Mouse (Mus musculus) MEL (cell line): ENCODE data around the gene Lsamp. TPM values are rescaled to one million over a fixed set of nuclear protein-coding genes. Genes with fewer than 3 reads are reported as not detected.

ENCODE experiments used
- DNase-seq: peaks from one replicate; pipeline ENCODE4 v3.0.0; 2011; ENCODE audit warnings: low read depth, low spot score
- H3K27ac ChIP-seq: 2 replicates; pipeline ENCODE4 v1.5.1; 2012; ENCODE audit warnings: low read depth, mild to moderate bottlenecking, control low read depth, low read length, moderate library complexity; ENCODE audit not compliant: control insufficient read depth
- H3K27me3 ChIP-seq, 2 experiments: fragments of 150-350 bp in 1 of 2; sonication (generic) in 1 of 2; 2 replicates each; pipeline ENCODE4 v1.6.1; 2012; ENCODE audit warnings: low read length in 2 of 2, mild to moderate bottlenecking in 2 of 2, improper control_type of control experiment in 1 of 2, moderate library complexity in 1 of 2; ENCODE audit not compliant: insufficient read depth in 2 of 2, control insufficient read depth in 1 of 2
- H3K36me3 ChIP-seq, 2 experiments: 2 replicates each; pipeline ENCODE4 v1.6.1; 2012 to 2014; ENCODE audit warnings: low read length in 2 of 2, improper control_type of control experiment in 1 of 2, inconsistent platforms in 1 of 2, mild to moderate bottlenecking in 1 of 2; ENCODE audit not compliant: insufficient read depth in 2 of 2, control insufficient read depth in 1 of 2
- H3K4me1 ChIP-seq, 2 experiments: fragments of 150-350 bp in 1 of 2; sonication (generic) in 1 of 2; 2 replicates each; pipeline ENCODE4 v1.6.1; 2012; ENCODE audit warnings: low read length in 2 of 2, improper control_type of control experiment in 1 of 2, mild to moderate bottlenecking in 1 of 2; ENCODE audit not compliant: insufficient read depth in 2 of 2, control insufficient read depth in 1 of 2
- H3K4me3 ChIP-seq, 2 experiments: fragments of 150-350 bp in 1 of 2; sonication (generic) in 1 of 2; 2 replicates each; pipeline ENCODE4 v1.5.1; 2012; ENCODE audit warnings: low read depth in 2 of 2, low read length in 2 of 2, mild to moderate bottlenecking in 2 of 2, moderate library complexity in 2 of 2, control low read depth in 1 of 2, improper control_type of control experiment in 1 of 2; ENCODE audit not compliant: control insufficient read depth in 1 of 2, insufficient read depth in 1 of 2
- H3K79me2 ChIP-seq: 2 replicates; pipeline ENCODE4 v1.6.1; 2012; ENCODE audit warnings: mild to moderate bottlenecking, low read length, moderate library complexity; ENCODE audit not compliant: control insufficient read depth, poor library complexity, insufficient read depth
- H3K9ac ChIP-seq: 2 replicates; pipeline ENCODE4 v1.6.1; 2012; ENCODE audit warnings: low read depth, mild to moderate bottlenecking, control low read depth, low read length, moderate library complexity; ENCODE audit not compliant: control insufficient read depth, poor library complexity, severe bottlenecking
- H3K9me3 ChIP-seq: fragments of 150-350 bp; sonication (generic); replicated peaks from 2 replicates; pipeline ENCODE4 v1.6.1; 2012; ENCODE audit warnings: mild to moderate bottlenecking, low read length, improper control_type of control experiment, moderate library complexity; ENCODE audit not compliant: insufficient read depth
- CTCF ChIP-seq, 3 experiments: IDR thresholded peaks in 2 of 3; conservative IDR thresholded peaks in 1 of 3; 2 replicates each; pipeline ENCODE4 v1.5.1; 2011 to 2012; ENCODE audit warnings: low read length in 3 of 3, low read depth in 2 of 3, mild to moderate bottlenecking in 2 of 3, improper control_type of control experiment in 1 of 3, inconsistent platforms in 1 of 3, mixed read lengths in 1 of 3, moderate library complexity in 1 of 3; ENCODE audit not compliant: control insufficient read depth in 1 of 3, insufficient read depth in 1 of 3, poor library complexity in 1 of 3, severe bottlenecking in 1 of 3
- ELF1 ChIP-seq: IDR thresholded peaks from 2 replicates; pipeline ENCODE4 v1.6.1; 2014; ENCODE audit warnings: low read depth, mild to moderate bottlenecking, inconsistent platforms, low read length, improper control_type of control experiment, moderate library complexity
- EP300 ChIP-seq, 2 experiments: IDR thresholded peaks; 2 replicates each; pipeline ENCODE4 v1.6.1; 2011; ENCODE audit warnings: improper control_type of control experiment in 2 of 2, low read length in 2 of 2, low read depth in 1 of 2, mild to moderate bottlenecking in 1 of 2
- GABPA ChIP-seq: IDR thresholded peaks from 2 replicates; pipeline ENCODE4 v1.6.1; 2012; ENCODE audit warnings: low read depth, mild to moderate bottlenecking, inconsistent platforms, low read length, improper control_type of control experiment, moderate library complexity
- GATA1 ChIP-seq: IDR thresholded peaks from 2 replicates; pipeline ENCODE4 v1.6.1; 2011; ENCODE audit warnings: low read depth, low read length, improper control_type of control experiment
- HCFC1 ChIP-seq: IDR thresholded peaks from 2 replicates; pipeline ENCODE4 v1.6.1; 2012; ENCODE audit warnings: low read depth, mild to moderate bottlenecking, inconsistent platforms, low read length, improper control_type of control experiment, moderate library complexity
- JUND ChIP-seq: IDR thresholded peaks from 2 replicates; pipeline ENCODE4 v1.6.1; 2011; ENCODE audit warnings: low read depth, mild to moderate bottlenecking, improper control_type of control experiment, low read length
- MAFK ChIP-seq: IDR thresholded peaks from 2 replicates; pipeline ENCODE4 v1.6.1; 2011; ENCODE audit warnings: low read depth, mild to moderate bottlenecking, low read length, improper control_type of control experiment, borderline replicate concordance
- MAX ChIP-seq: IDR thresholded peaks from 2 replicates; pipeline ENCODE4 v1.6.1; 2011; ENCODE audit warnings: low read length, improper control_type of control experiment
- MEF2A ChIP-seq: IDR thresholded peaks from 2 replicates; pipeline ENCODE4 v1.6.1; 2014; ENCODE audit warnings: low read depth, mild to moderate bottlenecking, inconsistent platforms, low read length, improper control_type of control experiment; ENCODE audit not compliant: poor library complexity, insufficient replicate concordance, severe bottlenecking; ENCODE audit errors: extremely low read depth
- MYB ChIP-seq: IDR thresholded peaks from 2 replicates; pipeline ENCODE4 v1.6.1; 2011; ENCODE audit warnings: mild to moderate bottlenecking, low read depth, low read length, improper control_type of control experiment
- MYC ChIP-seq: IDR thresholded peaks from 2 replicates; pipeline ENCODE4 v1.6.1; 2011; ENCODE audit warnings: low read depth, mild to moderate bottlenecking, low read length, improper control_type of control experiment, moderate library complexity
- NRF1 ChIP-seq: IDR thresholded peaks from 2 replicates; pipeline ENCODE4 v1.6.1; 2014; ENCODE audit warnings: low read depth, mild to moderate bottlenecking, inconsistent platforms, low read length, improper control_type of control experiment, moderate library complexity; ENCODE audit not compliant: poor library complexity, insufficient read depth, severe bottlenecking
- POLR2A ChIP-seq, 2 experiments: IDR thresholded peaks; 2 replicates each; pipeline ENCODE4 v1.6.1; 2011 to 2012; ENCODE audit warnings: low read length in 2 of 2, mild to moderate bottlenecking in 2 of 2, control low read depth in 1 of 2, improper control_type of control experiment in 1 of 2, low read depth in 1 of 2, moderate library complexity in 1 of 2; ENCODE audit not compliant: control insufficient read depth in 1 of 2, insufficient read depth in 1 of 2, poor library complexity in 1 of 2
- POLR2AphosphoS2 ChIP-seq: IDR thresholded peaks from 2 replicates; pipeline ENCODE4 v1.6.1; 2011; ENCODE audit warnings: low read length, improper control_type of control experiment
- RAD21 ChIP-seq: IDR thresholded peaks from 2 replicates; pipeline ENCODE4 v1.6.1; 2011; ENCODE audit warnings: mild to moderate bottlenecking, low read depth, low read length, improper control_type of control experiment
- RCOR1 ChIP-seq: IDR thresholded peaks from 2 replicates; pipeline ENCODE4 v1.6.1; 2012; ENCODE audit warnings: low read depth, mild to moderate bottlenecking, inconsistent platforms, low read length, improper control_type of control experiment
- SIN3A ChIP-seq: IDR thresholded peaks from 2 replicates; pipeline ENCODE4 v1.6.1; 2012; ENCODE audit warnings: low read length, improper control_type of control experiment, inconsistent platforms
- SMC3 ChIP-seq: IDR thresholded peaks from 2 replicates; pipeline ENCODE4 v1.6.1; 2011; ENCODE audit warnings: low read depth, low read length, improper control_type of control experiment
- TCF12 ChIP-seq: IDR thresholded peaks from 2 replicates; pipeline ENCODE4 v1.6.1; 2014; ENCODE audit warnings: low read depth, mild to moderate bottlenecking, inconsistent platforms, low read length, improper control_type of control experiment, moderate library complexity
- UBTF ChIP-seq: IDR thresholded peaks from 2 replicates; pipeline ENCODE4 v1.6.1; 2012; ENCODE audit warnings: low read depth, mild to moderate bottlenecking, inconsistent platforms, low read length, improper control_type of control experiment, moderate library complexity, borderline replicate concordance; ENCODE audit not compliant: insufficient read depth
- USF2 ChIP-seq, 2 experiments: IDR thresholded peaks; 2 replicates each; pipeline ENCODE4 v1.6.1; 2011 to 2012; ENCODE audit warnings: improper control_type of control experiment in 2 of 2, low read length in 2 of 2, borderline replicate concordance in 1 of 2, inconsistent platforms in 1 of 2, low read depth in 1 of 2, mild to moderate bottlenecking in 1 of 2; ENCODE audit not compliant: insufficient read depth in 1 of 2
- ZKSCAN1 ChIP-seq: IDR thresholded peaks from 2 replicates; pipeline ENCODE4 v1.6.1; 2012; ENCODE audit warnings: low read depth, mild to moderate bottlenecking, inconsistent platforms, low read length, improper control_type of control experiment, moderate library complexity
- ZNF384 ChIP-seq: IDR thresholded peaks from 2 replicates; pipeline ENCODE4 v1.6.1; 2012; ENCODE audit warnings: low read depth, mild to moderate bottlenecking, inconsistent platforms, low read length, improper control_type of control experiment
- polyA plus RNA-seq, 2 experiments: library from polyadenylated mRNA; stranded (reverse) in 1 of 2; unstranded in 1 of 2; fragments of >175 nt in 1 of 2; fragments of >200 nt in 1 of 2; gene quantifications; 2 replicates each; pipeline versions ENCODE4 v1.2.1 to v1.2.4; 2012; ENCODE audit warnings: low replicate concordance in 2 of 2, low read depth in 1 of 2; ENCODE audit not compliant: insufficient read length in 2 of 2, insufficient read depth in 1 of 2, missing spikeins in 1 of 2
- total RNA-seq: library from RNA; depleted of rRNA; stranded (reverse); fragments of 300-350 nt; gene quantifications from 2 replicates; pipeline ENCODE4 v1.2.3, GENCODE M21; 2012

Gene Lsamp
- total and polyA plus RNA-seq, 3 experiments = 0.42 TPM; not detected in 2

DNA sequence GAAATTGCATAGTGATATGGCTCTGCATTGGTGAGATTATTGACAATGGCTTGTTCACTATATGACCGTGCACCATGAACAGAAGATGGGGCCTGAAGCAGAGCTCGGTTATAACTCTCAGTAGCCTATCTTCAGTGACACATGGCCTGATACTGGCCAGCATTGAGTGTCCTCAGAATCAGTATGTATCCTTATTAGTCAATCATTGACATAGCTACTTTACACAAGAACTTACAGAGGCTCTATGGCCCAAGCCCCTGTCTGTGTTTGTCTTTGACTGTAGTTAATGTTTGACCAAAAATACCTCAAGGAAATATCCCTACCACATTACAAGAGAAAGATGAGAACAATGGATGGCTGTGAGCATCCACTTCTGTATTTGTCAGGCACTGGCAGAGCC is 1764.6 kb downstream of the Lsamp start:
- Histone ChIP-seq H3K4me3 (no peak overlapping the region), H3K9ac (no peak overlapping the region), H3K79me2 (no peaks in the 10 kb centered on the region), H3K9me3 (no peaks in the 10 kb centered on the region), H3K4me1 (no peaks in the 10 kb centered on the region), H3K27me3 (no peaks in the 10 kb centered on the region), H3K27ac (no peak overlapping the region), H3K36me3 (no peaks in the 10 kb centered on the region)
- DNase-seq = no peak
- TF ChIP-seq MEF2A = no peak
- TF ChIP-seq GABPA = no peak
- no peak for TF ChIP-seq HCFC1
- no peak for TF ChIP-seq GATA1
- TF ChIP-seq SMC3 = no peak
- no peak for TF ChIP-seq POLR2AphosphoS2
- no peak for TF ChIP-seq POLR2A (IDR thresholded peaks at IDR 0.05; ENCODE audit: control insufficient read depth in 1 of 2, insufficient read depth in 1 of 2, low read depth in 1 of 2, low read length in 2 of 2, poor library complexity in 1 of 2)
- TF ChIP-seq EP300 (IDR thresholded peaks at IDR 0.05; ENCODE audit: low read depth in 1 of 2, low read length in 2 of 2) = no peak
- no peak for TF ChIP-seq MAFK
- no peak for TF ChIP-seq JUND
- no peak for TF ChIP-seq USF2 (IDR thresholded peaks at IDR 0.05; ENCODE audit: borderline replicate concordance in 1 of 2, insufficient read depth in 1 of 2, low read depth in 1 of 2, low read length in 2 of 2)
- no peak for TF ChIP-seq NRF1
- no peak for TF ChIP-seq MYB
- no peak for TF ChIP-seq ZKSCAN1
- TF ChIP-seq MYC = no peak
- no peak for TF ChIP-seq TCF12
- TF ChIP-seq SIN3A = no peak
- TF ChIP-seq, all 39 proteins: peak for 0

DNA sequence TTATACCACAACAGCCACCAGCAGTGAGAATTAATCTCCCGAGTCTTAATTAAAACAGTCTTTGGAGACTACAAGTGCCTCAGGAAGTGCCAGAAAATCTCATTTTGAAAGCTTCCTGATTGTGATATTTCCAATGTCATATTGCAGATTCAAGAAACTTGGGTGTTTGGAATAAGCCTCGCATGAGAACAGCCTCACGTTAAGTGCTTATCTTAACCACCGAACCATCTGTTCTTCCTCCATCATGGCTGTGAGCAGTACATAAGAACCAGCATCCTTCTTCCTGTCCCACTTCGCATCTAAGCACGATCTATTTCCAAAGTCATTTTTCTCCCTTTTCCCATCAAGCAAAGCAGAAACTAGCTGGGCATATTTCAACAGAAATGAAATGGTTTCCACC is 1780.1 kb downstream of the Lsamp start:
- no peak overlapping the region for H3K4me3 ChIP-seq
- no peaks in the 10 kb centered on the region for H3K4me1 ChIP-seq
- H3K9me3 ChIP-seq = no peaks in the 10 kb centered on the region
- H3K79me2 ChIP-seq = no peaks in the 10 kb centered on the region
- no peak overlapping the region for H3K27ac ChIP-seq
- H3K9ac ChIP-seq = no peak overlapping the region
- DNase-seq = no peak
- no peaks in the 10 kb centered on the region for H3K36me3 ChIP-seq
- H3K27me3 ChIP-seq = no peaks in the 10 kb centered on the region
- TF ChIP-seq UBTF = no peak
- no peak for TF ChIP-seq MAX
- TF ChIP-seq POLR2A (IDR thresholded peaks at IDR 0.05; ENCODE audit: control insufficient read depth in 1 of 2, insufficient read depth in 1 of 2, low read depth in 1 of 2, low read length in 2 of 2, poor library complexity in 1 of 2) = no peak
- TF ChIP-seq RAD21 = no peak
- TF ChIP-seq RCOR1 = no peak
- TF ChIP-seq MEF2A = no peak
- TF ChIP-seq NRF1 = no peak
- no peak for TF ChIP-seq MYC
- no peak for TF ChIP-seq ZNF384
- TF ChIP-seq JUND = no peak
- TF ChIP-seq POLR2AphosphoS2 = no peak
- TF ChIP-seq ELF1 = no peak
- no peak for TF ChIP-seq CTCF (IDR thresholded peaks at IDR 0.05 in 2 of 3, conservative IDR thresholded peaks at IDR 0.05 in 1 of 3; ENCODE audit: control insufficient read depth in 1 of 3, insufficient read depth in 1 of 3, low read depth in 2 of 3, low read length in 3 of 3, poor library complexity in 1 of 3, severe bottlenecking in 1 of 3)
